21 mouse cellular contexts compared by ENCODE assay signal in genomic region chr8:94033601-94034000, GRCm38 (mm10). TPM values are rescaled to one million over a fixed set of nuclear protein-coding genes. Genes with fewer than 3 reads are reported as not detected.
DNase-seq lines count a peak whose midpoint lies in the region; ATAC-seq and TF ChIP-seq lines count a peak whose summit lies in the region.
"Had no signal": no experiment of that assay in that cellular context is flagged by ENCODE, and none has a peak within 500 bp of the region (broad histone marks: within the 10 kb centered on the region; RNA-seq: fewer than 3 reads in every experiment).

No protein-coding gene starts in this region.

- H3K9ac ChIP-seq in forebrain, embryonic 13.5 days = peak overlapping the region; percentile 34; the same call in 1 of the 2 replicates
- no peak overlapping the region for H3K9ac ChIP-seq in forebrain, embryonic 16.5 days (replicated peaks; ENCODE audit: low read depth, low read length)
- 0 out of 2 replicates have a peak overlapping the region, but pooled peaks have one; percentile 12 for H3K9ac ChIP-seq in hindbrain, embryonic 14.5 days
- no peak overlapping the region for H3K9ac ChIP-seq in hindbrain, postnatal 0 days (replicated peaks; ENCODE audit: low read length)
- peak overlapping the region; percentile 28; the same call in 1 of the 2 replicates for H3K9ac ChIP-seq in midbrain, embryonic 13.5 days (replicated peaks)
- H3K9ac ChIP-seq in midbrain, embryonic 14.5 days (replicated peaks; ENCODE audit: low read length) = no peak overlapping the region; the same call in 1 of the 2 replicates
- peak overlapping the region; percentile 10; the same call in 1 of the 2 replicates for H3K9ac ChIP-seq in liver, embryonic 15.5 days
- H3K9ac ChIP-seq: intestine, embryonic 15.5 days; limb, embryonic 12.5 days had no signal

- H3K4me1 ChIP-seq in forebrain, embryonic 13.5 days = peaks cover 38% of the 10 kb centered on the region
- H3K4me1 ChIP-seq in forebrain, embryonic 16.5 days (replicated peaks; ENCODE audit: control insufficient read depth, insufficient read depth, low read length) = peaks cover 23% of the 10 kb centered on the region
- peaks cover 26% of the 10 kb centered on the region for H3K4me1 ChIP-seq in hindbrain, embryonic 14.5 days (replicated peaks; ENCODE audit: control insufficient read depth, insufficient read depth, low read length)
- H3K4me1 ChIP-seq in hindbrain, postnatal 0 days (ENCODE audit: insufficient read depth, low read length) = peaks cover 7% of the 10 kb centered on the region
- peaks cover 37% of the 10 kb centered on the region for H3K4me1 ChIP-seq in midbrain, embryonic 13.5 days (replicated peaks)
- peaks cover 22% of the 10 kb centered on the region for H3K4me1 ChIP-seq in midbrain, embryonic 14.5 days (ENCODE audit: control insufficient read depth, insufficient read depth, low read length)
- peaks cover 43% of the 10 kb centered on the region for H3K4me1 ChIP-seq in liver, embryonic 15.5 days (replicated peaks)

- no peak overlapping the region for H3K4me2 ChIP-seq in forebrain, embryonic 13.5 days
- no peak overlapping the region for H3K4me2 ChIP-seq in forebrain, embryonic 16.5 days (ENCODE audit: low read length)
- H3K4me2 ChIP-seq in hindbrain, embryonic 14.5 days (replicated peaks) = no peak overlapping the region
- no peak overlapping the region for H3K4me2 ChIP-seq in hindbrain, postnatal 0 days (ENCODE audit: low read depth, low read length)
- H3K4me2 ChIP-seq in midbrain, embryonic 13.5 days (replicated peaks) = no peak overlapping the region
- H3K4me2 ChIP-seq in midbrain, embryonic 14.5 days (ENCODE audit: low read length) = no peak overlapping the region
- peak overlapping the region; percentile 75 for H3K4me2 ChIP-seq in liver, embryonic 15.5 days
- H3K4me2 ChIP-seq: heart, embryonic 11.5 days; hindbrain, embryonic 15.5 days; intestine, embryonic 15.5 days; limb, embryonic 12.5 days had no signal

- H3K27ac ChIP-seq in forebrain, embryonic 13.5 days = peak overlapping the region; percentile 22; the same call in 1 of the 2 replicates
- no peak overlapping the region for H3K27ac ChIP-seq in forebrain, embryonic 16.5 days (ENCODE audit: low read length)
- H3K27ac ChIP-seq in hindbrain, embryonic 14.5 days = no peak overlapping the region
- H3K27ac ChIP-seq in hindbrain, postnatal 0 days = no peak overlapping the region
- H3K27ac ChIP-seq in midbrain, embryonic 13.5 days = 0 out of 2 replicates have a peak overlapping the region, but pooled peaks have one; percentile 35
- H3K27ac ChIP-seq in midbrain, embryonic 14.5 days (replicated peaks; ENCODE audit: low read depth, low read length) = no peak overlapping the region
- no peak overlapping the region for H3K27ac ChIP-seq in liver, embryonic 15.5 days (replicated peaks)
- H3K27ac ChIP-seq: hindbrain, embryonic 15.5 days; intestine, embryonic 15.5 days; limb, embryonic 12.5 days had no signal

- H3K36me3 ChIP-seq in forebrain, embryonic 13.5 days (ENCODE audit: poor library complexity, severe bottlenecking) = peaks cover 31% of the 10 kb centered on the region
- H3K36me3 ChIP-seq in forebrain, embryonic 16.5 days (ENCODE audit: control insufficient read depth, insufficient read depth) = peaks cover 12% of the 10 kb centered on the region
- H3K36me3 ChIP-seq in hindbrain, embryonic 14.5 days (replicated peaks; ENCODE audit: control insufficient read depth, insufficient read depth) = peaks cover 28% of the 10 kb centered on the region
- H3K36me3 ChIP-seq in hindbrain, postnatal 0 days (ENCODE audit: insufficient read depth, low read length) = peaks cover 18% of the 10 kb centered on the region
- peaks cover 31% of the 10 kb centered on the region for H3K36me3 ChIP-seq in midbrain, embryonic 13.5 days
- peaks cover 27% of the 10 kb centered on the region for H3K36me3 ChIP-seq in midbrain, embryonic 14.5 days (ENCODE audit: control insufficient read depth, insufficient read depth, low read length)
- peaks cover 34% of the 10 kb centered on the region for H3K36me3 ChIP-seq in liver, embryonic 15.5 days (replicated peaks)

- ATAC-seq in forebrain, embryonic 13.5 days = no peak
- ATAC-seq in forebrain, embryonic 16.5 days = no peak
- no peak for ATAC-seq in hindbrain, embryonic 14.5 days (ENCODE audit: low FRiP score)
- no peak for ATAC-seq in hindbrain, postnatal 0 days
- ATAC-seq in midbrain, embryonic 13.5 days = no peak
- no peak for ATAC-seq in midbrain, embryonic 14.5 days (ENCODE audit: low FRiP score, low TSS enrichment)
- ATAC-seq in liver, embryonic 15.5 days (ENCODE audit: insufficient read depth) = no peak
- ATAC-seq in CD4-positive, CD25-positive, alpha-beta regulatory T cell, adult 4 months = no peak
- ATAC-seq: intestine, embryonic 15.5 days had no signal

- no peaks in the 10 kb centered on the region for H3K9me3 ChIP-seq in forebrain, embryonic 13.5 days (replicated peaks)
- no peaks in the 10 kb centered on the region for H3K9me3 ChIP-seq in forebrain, embryonic 16.5 days (ENCODE audit: control insufficient read depth, low read length)
- H3K9me3 ChIP-seq in hindbrain, embryonic 14.5 days (ENCODE audit: control insufficient read depth, low read length) = no peaks in the 10 kb centered on the region
- no peaks in the 10 kb centered on the region for H3K9me3 ChIP-seq in hindbrain, postnatal 0 days (ENCODE audit: low read length)
- H3K9me3 ChIP-seq in midbrain, embryonic 13.5 days = no peaks in the 10 kb centered on the region
- H3K9me3 ChIP-seq in midbrain, embryonic 14.5 days (ENCODE audit: control insufficient read depth, low read length) = no peaks in the 10 kb centered on the region
- H3K9me3 ChIP-seq in liver, embryonic 15.5 days (replicated peaks) = no peaks in the 10 kb centered on the region
- H3K9me3 ChIP-seq: hindbrain, embryonic 15.5 days; intestine, embryonic 15.5 days; limb, embryonic 12.5 days had no signal

- no peak for TF ChIP-seq CTCF in hindbrain, postnatal 0 days (IDR thresholded peaks at IDR 0.05; ENCODE audit: low read depth)

- 20% methylated on average over 3 of the region's 3 CpGs for whole genome bisulfite sequencing in forebrain, embryonic 13.5 days
- WGBS in forebrain, embryonic 16.5 days = 19% methylated on average over 3 of the region's 3 CpGs
- 43% methylated on average over 3 of the region's 3 CpGs for WGBS in hindbrain, embryonic 14.5 days
- 51% methylated on average over 3 of the region's 3 CpGs for WGBS in hindbrain, postnatal 0 days
- 36% methylated on average over 3 of the region's 3 CpGs for WGBS in midbrain, embryonic 13.5 days
- WGBS in midbrain, embryonic 14.5 days = 42% methylated on average over 3 of the region's 3 CpGs
- 79% methylated on average over 3 of the region's 3 CpGs for WGBS in liver, embryonic 15.5 days (ENCODE audit: insufficient replicate concordance)

- no peaks in the 10 kb centered on the region for H3K27me3 ChIP-seq in forebrain, embryonic 13.5 days
- H3K27me3 ChIP-seq in forebrain, embryonic 16.5 days (replicated peaks; ENCODE audit: control insufficient read depth, insufficient read depth, low read length) = no peaks in the 10 kb centered on the region
- H3K27me3 ChIP-seq in hindbrain, embryonic 14.5 days (ENCODE audit: control insufficient read depth, insufficient read depth, low read length) = no peaks in the 10 kb centered on the region
- no peaks in the 10 kb centered on the region for H3K27me3 ChIP-seq in hindbrain, postnatal 0 days (ENCODE audit: insufficient read depth, low read length)
- H3K27me3 ChIP-seq in midbrain, embryonic 13.5 days = no peaks in the 10 kb centered on the region
- H3K27me3 ChIP-seq in midbrain, embryonic 14.5 days (ENCODE audit: control insufficient read depth, insufficient read depth, low read length) = no peaks in the 10 kb centered on the region
- H3K27me3 ChIP-seq in liver, embryonic 15.5 days = no peaks in the 10 kb centered on the region
- H3K27me3 ChIP-seq: hindbrain, embryonic 15.5 days; intestine, embryonic 15.5 days; limb, embryonic 12.5 days had no signal

- no peak for DNase-seq in hindbrain, embryonic 14.5 days (ENCODE audit: low spot score)
- DNase-seq in hindbrain, postnatal 0 days (ENCODE audit: low spot score) = no peak
- DNase-seq in midbrain, embryonic 14.5 days = no peak
- DNase-seq: adrenal gland, postnatal 10 days; cerebellum, adult 8-10 months; kidney, adult 8-10 months; kidney, postnatal 10 days; layer of hippocampus, postnatal 36 days; lung, adult 18-20 months; lung, postnatal 10 days; thymus, adult 18-20 months; thymus, postnatal 36 days had no signal

- H3K4me3 ChIP-seq in forebrain, embryonic 13.5 days = no peak overlapping the region
- H3K4me3 ChIP-seq in forebrain, embryonic 16.5 days (replicated peaks; ENCODE audit: low read length) = no peak overlapping the region
- no peak overlapping the region for H3K4me3 ChIP-seq in hindbrain, embryonic 14.5 days (replicated peaks; ENCODE audit: low read length)
- H3K4me3 ChIP-seq in hindbrain, postnatal 0 days (ENCODE audit: low read length) = no peak overlapping the region
- no peak overlapping the region for H3K4me3 ChIP-seq in midbrain, embryonic 13.5 days (replicated peaks)
- H3K4me3 ChIP-seq in midbrain, embryonic 14.5 days (replicated peaks; ENCODE audit: low read depth, low read length) = no peak overlapping the region
- H3K4me3 ChIP-seq in liver, embryonic 15.5 days (replicated peaks) = no peak overlapping the region
- H3K4me3 ChIP-seq: hindbrain, embryonic 15.5 days; intestine, embryonic 15.5 days; limb, embryonic 12.5 days had no signal

RNA-seq across cellular contexts. Expression of gene Nudt21, which starts 3.2 kb away (rescaled TPM):
- polyA plus RNA-seq in forebrain, embryonic 13.5 days (2015; fragmentation: Nextera tagmentation; extraction: Ambion mirVana) = 175 and 190 TPM in 2 replicates
- 116 and 122 TPM in 2 replicates for polyA plus RNA-seq in forebrain, embryonic 16.5 days (2015; fragmentation: Nextera tagmentation; extraction: Ambion mirVana)
- polyA plus RNA-seq in hindbrain, embryonic 14.5 days (2014; fragmentation: Nextera tagmentation; extraction: Ambion mirVana) = 95.1 and 96.8 TPM in 2 replicates
- 55.6 and 58.8 TPM in 2 replicates for total RNA-seq in hindbrain, postnatal 0 days (2014; rRNA removed)
- polyA plus RNA-seq in hindbrain, postnatal 0 days (2015; fragmentation: Nextera tagmentation; extraction: Ambion mirVana) = 94.5 TPM in 2 replicates
- polyA plus RNA-seq in midbrain, embryonic 13.5 days (2015; fragmentation: Nextera tagmentation; extraction: Ambion mirVana) = 137 and 138 TPM in 2 replicates
- polyA plus RNA-seq in midbrain, embryonic 14.5 days (2014; fragmentation: Nextera tagmentation; extraction: Ambion mirVana) = 99.1 and 120 TPM in 2 replicates
- polyA plus RNA-seq in liver, embryonic 15.5 days (2015; fragmentation: Nextera tagmentation; extraction: Ambion mirVana) = 70.5 and 74.4 TPM in 2 replicates
- polyA plus RNA-seq in CD4-positive, CD25-positive, alpha-beta regulatory T cell, adult 4 months (2017; shearing (Covaris generic)) = 10 to 100 TPM; 57.1 to 87.8 TPM

RNA-seq across cellular contexts. Expression of gene Ogfod1, which starts 3.4 kb away (rescaled TPM):
- 13.3 and 14.3 TPM in 2 replicates for polyA plus RNA-seq in forebrain, embryonic 13.5 days (2015; fragmentation: Nextera tagmentation; extraction: Ambion mirVana)
- polyA plus RNA-seq in forebrain, embryonic 16.5 days (2015; fragmentation: Nextera tagmentation; extraction: Ambion mirVana) = 16.7 and 20.8 TPM in 2 replicates
- 14.0 and 18.0 TPM in 2 replicates for polyA plus RNA-seq in hindbrain, embryonic 14.5 days (2014; fragmentation: Nextera tagmentation; extraction: Ambion mirVana)
- 11.2 and 15.0 TPM in 2 replicates for total RNA-seq in hindbrain, postnatal 0 days (2014; rRNA removed)
- 7.9 and 8.5 TPM in 2 replicates for polyA plus RNA-seq in hindbrain, postnatal 0 days (2015; fragmentation: Nextera tagmentation; extraction: Ambion mirVana)
- 13.4 and 15.4 TPM in 2 replicates for polyA plus RNA-seq in midbrain, embryonic 13.5 days (2015; fragmentation: Nextera tagmentation; extraction: Ambion mirVana)
- polyA plus RNA-seq in midbrain, embryonic 14.5 days (2014; fragmentation: Nextera tagmentation; extraction: Ambion mirVana) = 11.9 and 16.3 TPM in 2 replicates
- polyA plus RNA-seq in liver, embryonic 15.5 days (2015; fragmentation: Nextera tagmentation; extraction: Ambion mirVana) = 4.2 and 4.9 TPM in 2 replicates
- polyA plus RNA-seq in CD4-positive, CD25-positive, alpha-beta regulatory T cell, adult 4 months (2017; shearing (Covaris generic)) = 10 to 100 TPM; 17.3 to 18.3 TPM

RNA-seq across cellular contexts. Expression of gene Amfr, which starts 21.0 kb away (rescaled TPM):
- polyA plus RNA-seq in forebrain, embryonic 13.5 days (2015; fragmentation: Nextera tagmentation; extraction: Ambion mirVana) = 50.8 TPM in 2 replicates
- polyA plus RNA-seq in forebrain, embryonic 16.5 days (2015; fragmentation: Nextera tagmentation; extraction: Ambion mirVana) = 63.5 and 64.4 TPM in 2 replicates
- 83.1 and 88.9 TPM in 2 replicates for polyA plus RNA-seq in hindbrain, embryonic 14.5 days (2014; fragmentation: Nextera tagmentation; extraction: Ambion mirVana)
- 195 and 265 TPM in 2 replicates for total RNA-seq in hindbrain, postnatal 0 days (2014; rRNA removed)
- polyA plus RNA-seq in hindbrain, postnatal 0 days (2015; fragmentation: Nextera tagmentation; extraction: Ambion mirVana) = 86.9 and 88.9 TPM in 2 replicates
- 58.1 and 64.7 TPM in 2 replicates for polyA plus RNA-seq in midbrain, embryonic 13.5 days (2015; fragmentation: Nextera tagmentation; extraction: Ambion mirVana)
- polyA plus RNA-seq in midbrain, embryonic 14.5 days (2014; fragmentation: Nextera tagmentation; extraction: Ambion mirVana) = 65.0 and 81.6 TPM in 2 replicates
- 52.2 and 59.4 TPM in 2 replicates for polyA plus RNA-seq in liver, embryonic 15.5 days (2015; fragmentation: Nextera tagmentation; extraction: Ambion mirVana)
- polyA plus RNA-seq in CD4-positive, CD25-positive, alpha-beta regulatory T cell, adult 4 months (2017; shearing (Covaris generic)) = 10 to 100 TPM; 33.1 to 37.4 TPM

Comparison
In these comparisons a context has a peak if more than half of its experiments do, and no peak if none do; other contexts are left out.
1. H3K27ac ChIP-seq: peak in forebrain, embryonic 13.5 days (single experiment) and midbrain, embryonic 13.5 days (single experiment); none in forebrain, embryonic 16.5 days (single experiment), hindbrain, embryonic 14.5 days (single experiment), hindbrain, postnatal 0 days (single experiment), midbrain, embryonic 14.5 days (single experiment) and liver, embryonic 15.5 days (single experiment).
2. H3K9ac ChIP-seq: peak in forebrain, embryonic 13.5 days (single experiment), hindbrain, embryonic 14.5 days (single experiment), midbrain, embryonic 13.5 days (single experiment) and liver, embryonic 15.5 days (single experiment); none in forebrain, embryonic 16.5 days (single experiment), hindbrain, postnatal 0 days (single experiment) and midbrain, embryonic 14.5 days (single experiment).